In genomic region chr2:73539697-73540096, GRCm38 (mm10) we compare ENCODE assay signal across 14 mouse cellular contexts. TPM values are rescaled to one million over a fixed set of nuclear protein-coding genes. Genes with fewer than 3 reads are reported as not detected.
A peak's percentile ranks its signal among the peaks of the same experiment; 100 is the strongest.
DNase-seq lines count a peak whose midpoint lies in the region; TF ChIP-seq lines count a peak whose summit lies in the region.
"Had no signal": no experiment of that assay in that cellular context is flagged by ENCODE, and none has a peak within 500 bp of the region (broad histone marks: within the 10 kb centered on the region; RNA-seq: fewer than 3 reads in every experiment).

No protein-coding gene starts in this region.

- no peak overlapping the region for H3K4me3 ChIP-seq in layer of hippocampus, adult 2 months
- H3K4me3 ChIP-seq: heart, embryonic 12.5 days; midbrain, embryonic 13.5 days; neural tube, embryonic 13.5 days had no signal

- no peak overlapping the region for H3K27ac ChIP-seq in layer of hippocampus, adult 2 months
- H3K27ac ChIP-seq: embryonic facial prominence, embryonic 10.5 days; hindbrain, embryonic 10.5 days; midbrain, embryonic 13.5 days; neural tube, embryonic 13.5 days had no signal

- intact Hi-C loops in left cerebral cortex, postnatal 4 days (cut with DNase I), result no loop called here

- DNase-seq in layer of hippocampus, adult 2 months (ENCODE audit: low spot score in 2 of 2), result no peak
- DNase-seq in layer of hippocampus, adult 8-10 months (ENCODE audit: low spot score in 2 of 2), result no peak
- peak; percentile 31 for DNase-seq in thymus, postnatal 25 days
- DNase-seq in thymus, postnatal 0 days (ENCODE audit: low spot score), result no peak
- DNase-seq in T-cell, adult 2 months (ENCODE audit: low spot score), result peak; percentile 31
- DNase-seq in thymus, postnatal 4 days, result peak; percentile 60
- no peak for DNase-seq in left cerebral cortex, postnatal 4 days
- no peak for DNase-seq in layer of hippocampus, postnatal 10 days (ENCODE audit: low spot score in 2 of 2)
- DNase-seq: adrenal gland, adult 2 months had no signal

- TF ChIP-seq CTCF in layer of hippocampus, adult 2 months (conservative IDR thresholded peaks at IDR 0.05), result peak; percentile 66

RNA-seq across cellular contexts. Expression of gene Wipf1, which starts 10.2 kb away (rescaled TPM):
- 1 to 10 TPM; 8.1 to 10.0 TPM for total RNA-seq in layer of hippocampus, adult 2 months (2021)
- 10 to 100 TPM in 2 of 4 experiments, 1 to 10 TPM in 2; 8.4 to 18.7 (median 13.2) TPM for total RNA-seq in layer of hippocampus, adult 8-10 months (2022)
- polyA plus RNA-seq in thymus, postnatal 0 days (2015; fragmentation: Nextera tagmentation; extraction: Ambion mirVana), result 22.2 and 25.1 TPM in 2 replicates
- total RNA-seq in left cerebral cortex, postnatal 4 days (2021), result 1 to 10 TPM; 6.7 to 6.9 TPM
- 10 to 100 TPM in 1 of 2 experiments, 1 to 10 TPM in 1; 9.7 to 10.8 TPM for total RNA-seq in layer of hippocampus, postnatal 10 days (2021)

RNA-seq across cellular contexts. Expression of gene Chrna1, which starts 40.4 kb away (rescaled TPM):
- under 1 TPM; 0.42 to 0.54 TPM for total RNA-seq in layer of hippocampus, adult 2 months (2021)
- total RNA-seq in layer of hippocampus, adult 8-10 months (2022), result under 1 TPM; 0.24 to 0.60 (median 0.43) TPM
- polyA plus RNA-seq in thymus, postnatal 0 days (2015; fragmentation: Nextera tagmentation; extraction: Ambion mirVana), result 0.42 and 0.58 TPM in 2 replicates
- total RNA-seq in left cerebral cortex, postnatal 4 days (2021), result under 1 TPM; 0.08 to 0.12 TPM
- total RNA-seq in layer of hippocampus, postnatal 10 days (2021), result under 1 TPM; 0.18 to 0.39 TPM
- total RNA-seq: adrenal gland, adult 2 months had no signal

Comparison
In these comparisons a context has a peak if more than half of its experiments do, and no peak if none do; other contexts are left out.
1. DNase-seq: peak in thymus, postnatal 25 days (single experiment), T-cell, adult 2 months (single experiment) and thymus, postnatal 4 days (single experiment); none in layer of hippocampus, adult 2 months (0 of 2), layer of hippocampus, adult 8-10 months (0 of 2), thymus, postnatal 0 days (single experiment), left cerebral cortex, postnatal 4 days (single experiment) and layer of hippocampus, postnatal 10 days (0 of 2).